Mouse (Mus musculus) MEL (cell line): ENCODE results near the gene Tbc1d9.

ENCODE experiments used
- BHLHE40 ChIP-seq: IDR thresholded peaks from 2 replicates; pipeline ENCODE4 v1.6.1; 2012; ENCODE audit warnings: low read depth, mild to moderate bottlenecking, inconsistent platforms, low read length, improper control_type of control experiment, borderline replicate concordance
- EP300 ChIP-seq, 2 experiments: IDR thresholded peaks; 2 replicates each; pipeline ENCODE4 v1.6.1; 2011; ENCODE audit warnings: improper control_type of control experiment in 2 of 2, low read length in 2 of 2, low read depth in 1 of 2, mild to moderate bottlenecking in 1 of 2
- GABPA ChIP-seq: IDR thresholded peaks from 2 replicates; pipeline ENCODE4 v1.6.1; 2012; ENCODE audit warnings: low read depth, mild to moderate bottlenecking, inconsistent platforms, low read length, improper control_type of control experiment, moderate library complexity
- USF1 ChIP-seq: IDR thresholded peaks from 2 replicates; pipeline ENCODE4 v1.6.1; 2014; ENCODE audit warnings: low read depth, mild to moderate bottlenecking, inconsistent platforms, low read length, improper control_type of control experiment, moderate library complexity

DNA sequence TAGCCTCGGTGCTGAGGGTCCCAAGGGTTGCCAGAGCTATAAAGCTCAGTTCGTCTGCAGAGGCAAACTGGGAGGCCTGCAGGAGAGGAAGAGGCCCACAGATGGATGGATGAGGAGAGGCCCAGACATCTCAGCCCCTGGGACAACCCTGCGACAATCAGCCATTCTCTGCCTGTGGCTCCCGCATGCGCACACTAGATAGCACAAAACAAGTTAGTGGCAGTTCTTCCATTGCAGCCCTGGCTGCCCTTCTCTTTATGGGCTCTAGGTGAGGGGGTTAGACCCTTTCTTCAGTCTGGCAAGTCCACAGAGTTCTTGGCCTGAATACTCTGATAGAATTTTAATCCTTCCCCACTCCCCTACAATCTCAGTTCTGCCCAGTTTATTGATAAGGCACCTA lies 87.6 kb downstream of the Tbc1d9 start:
- TF ChIP-seq EP300 (IDR thresholded peaks at IDR 0.05; ENCODE audit: low read depth in 1 of 2, low read length in 2 of 2) (no peak), GABPA (no peak), USF1 (no peak), BHLHE40 (no peak)
